Mouse (Mus musculus) urinary bladder, postnatal 0 days (tissue): ENCODE measurements around the gene Afm. TPM values are rescaled to one million over a fixed set of nuclear protein-coding genes. Genes with fewer than 3 reads are reported as not detected.

ENCODE experiments used
- polyA plus RNA-seq: library from polyadenylated mRNA; unstranded; fragments of >200 nt; fragmentation: Nextera tagmentation; extraction: Ambion mirVana; gene quantifications from 2 replicates; pipeline ENCODE4 v1.2.1, GENCODE M21; 2015

Afm gene
- not detected in 2 replicates for polyA plus RNA-seq

DNA sequence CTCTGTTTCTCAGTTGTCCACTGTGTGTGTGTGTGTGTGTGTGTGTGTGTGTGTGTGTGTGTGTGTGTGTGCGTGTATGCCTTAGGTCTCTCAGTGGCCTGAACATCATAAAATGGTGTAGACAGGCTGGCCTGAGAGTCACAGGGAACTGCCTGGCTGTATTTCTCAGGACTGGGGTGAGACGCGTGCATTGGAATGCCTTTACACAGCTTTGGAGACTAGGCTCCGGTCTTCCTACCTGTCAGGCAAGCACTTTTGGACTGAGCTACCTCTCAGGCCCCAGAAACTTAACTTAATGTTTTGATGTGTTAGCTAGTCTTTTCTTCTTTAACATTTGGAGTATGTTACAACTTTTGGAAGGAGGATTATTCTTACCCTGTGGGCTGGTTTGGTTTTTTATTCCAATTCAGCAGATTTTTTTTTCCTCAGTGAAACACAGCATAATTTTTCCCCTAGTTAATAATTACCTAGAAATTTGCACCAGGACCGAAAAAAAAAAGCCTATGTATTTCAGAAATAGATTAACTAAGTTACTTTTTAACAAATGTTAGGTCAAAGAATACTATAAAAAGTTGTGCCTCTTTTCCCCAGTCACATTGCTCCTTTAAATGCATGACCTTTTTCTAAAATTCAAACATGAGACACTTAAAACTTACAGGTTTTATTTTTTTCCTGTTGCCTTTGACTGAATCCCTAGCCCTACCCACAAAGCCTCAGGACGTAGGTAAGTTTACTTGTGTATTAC, at the start of gene Afm:
Afm (plus strand) TSS at position 577 of the 745 bp plus-strand sequence.

GRCm38 (mm10) chr5:90490518-90490917, 28.2 kb upstream of the Afm start, which contains the start of gene Afp:
Afp (plus strand) TSS chr5:90490737.

GRCm38 (mm10) chr5:90560743-90561142, 42.0 kb downstream of the Afm start, which contains the start of gene 5830473C10Rik:
5830473C10Rik (plus strand) TSS chr5:90561107.

Other genes with a start within 250 kb of the Afm start
- gene Ankrd17, start 152.4 kb upstream of the Afm start, polyA plus RNA-seq, result 11.5 and 13.7 TPM in 2 replicates
- 2.3 and 3.8 TPM in 2 replicates for gene Gm9958, start 151.7 kb upstream of the Afm start, polyA plus RNA-seq
- 4.2 and 17.9 TPM in 2 replicates for gene Alb, start 58.0 kb upstream of the Afm start, polyA plus RNA-seq
- 2.2 and 11.1 TPM in 2 replicates for gene Afp, start 28.2 kb upstream of the Afm start, polyA plus RNA-seq
- not detected in 2 replicates for gene 5830473C10Rik, start 42.2 kb downstream of the Afm start, polyA plus RNA-seq
- gene Rassf6, start 121.7 kb downstream of the Afm start, polyA plus RNA-seq, result 21.7 and 24.5 TPM in 2 replicates
- 0.59 and 1.2 TPM in 2 replicates for gene Cxcl5, start 240.4 kb downstream of the Afm start, polyA plus RNA-seq
- 9.1 and 9.8 TPM in 2 replicates for gene Ppbp, start 249.6 kb downstream of the Afm start, polyA plus RNA-seq